Comparison of ENCODE assay signal across 8 mouse cellular contexts in genomic region chr19:55316109-55316714, GRCm38 (mm10). TPM values are rescaled to one million over a fixed set of nuclear protein-coding genes. Genes with fewer than 3 reads are reported as not detected.
A peak's percentile ranks its signal among the peaks of the same experiment; 100 is the strongest.
DNase-seq lines count a peak whose midpoint lies in the region; ATAC-seq and TF ChIP-seq lines count a peak whose summit lies in the region.

Vti1a (plus strand) TSS chr19:55316295.

- no peaks in the 10 kb centered on the region for H3K9me3 ChIP-seq in G1E (replicated peaks)
- no peaks in the 10 kb centered on the region for H3K9me3 ChIP-seq in forebrain, embryonic 16.5 days (ENCODE audit: control insufficient read depth, low read length)
- no peaks in the 10 kb centered on the region for H3K9me3 ChIP-seq in lung, embryonic 14.5 days (ENCODE audit: low read depth, low read length)

- H3K27me3 ChIP-seq in G1E (ENCODE audit: insufficient read depth, low read length): no peaks in the 10 kb centered on the region
- H3K27me3 ChIP-seq in forebrain, embryonic 16.5 days (replicated peaks; ENCODE audit: control insufficient read depth, insufficient read depth, low read length): no peaks in the 10 kb centered on the region
- no peaks in the 10 kb centered on the region for H3K27me3 ChIP-seq in lung, embryonic 14.5 days (ENCODE audit: insufficient read depth, low read length)
- no peaks in the 10 kb centered on the region for H3K27me3 ChIP-seq in thymus, adult 2 months (ENCODE audit: control insufficient read depth, insufficient read depth, low read length)

- peaks cover 37% of the 10 kb centered on the region for H3K4me1 ChIP-seq in G1E (ENCODE audit: insufficient read depth, low read depth, low read length)
- H3K4me1 ChIP-seq in forebrain, embryonic 16.5 days (replicated peaks; ENCODE audit: control insufficient read depth, insufficient read depth, low read length): peaks cover 35% of the 10 kb centered on the region
- peaks cover 4% of the 10 kb centered on the region; the same call in 1 of the 2 replicates for H3K4me1 ChIP-seq in lung, embryonic 14.5 days (ENCODE audit: insufficient read depth)
- peaks cover 2% of the 10 kb centered on the region; the same call in 1 of the 2 replicates for H3K4me1 ChIP-seq in olfactory bulb, adult 2 months (ENCODE audit: control insufficient read depth, insufficient read depth, low read length)
- H3K4me1 ChIP-seq in thymus, adult 2 months (replicated peaks; ENCODE audit: control insufficient read depth, insufficient read depth, low read length): no peaks in the 10 kb centered on the region

- under 1% methylated on average over 48 of the region's 48 CpGs for WGBS in forebrain, embryonic 16.5 days
- WGBS in lung, embryonic 14.5 days: under 1% methylated on average over 48 of the region's 48 CpGs
- under 1% methylated on average over 48 of the region's 48 CpGs for WGBS in olfactory bulb, adult 2 months
- under 1% methylated on average over 48 of the region's 48 CpGs for WGBS in thymus, adult 2 months

- DNase-seq in G1E (ENCODE audit: low spot score): peak; percentile 82
- DNase-seq in cerebellum, adult 18-20 months: peak; percentile 85 to 93
- DNase-seq in heart, postnatal 36 days: peak; percentile 88 to 92
- DNase-seq in layer of hippocampus, adult 2 months (ENCODE audit: low spot score in 2 of 2): peak; percentile 82 to 86
- peak; percentile 95 for DNase-seq in lung, embryonic 14.5 days
- peak; percentile 81 for DNase-seq in thymus, adult 2 months

- peak; percentile 54 for TF ChIP-seq POLR2A in olfactory bulb, adult 2 months (IDR thresholded peaks at IDR 0.05; ENCODE audit: insufficient read depth, low read depth, low read length)
- no peak for TF ChIP-seq POLR2A in thymus, adult 2 months (IDR thresholded peaks at IDR 0.05; ENCODE audit: control insufficient read depth, extremely low read depth, insufficient read depth, low read length, poor library complexity)

- H3K36me3 ChIP-seq in G1E (replicated peaks): peaks cover 42% of the 10 kb centered on the region
- 0 out of 2 replicates have a peak, but pooled peaks cover 2% of the 10 kb centered on the region for H3K36me3 ChIP-seq in forebrain, embryonic 16.5 days (ENCODE audit: control insufficient read depth, insufficient read depth)
- H3K36me3 ChIP-seq in lung, embryonic 14.5 days (ENCODE audit: insufficient read depth): peaks cover 19% of the 10 kb centered on the region
- H3K36me3 ChIP-seq in thymus, adult 2 months (ENCODE audit: control insufficient read depth, insufficient read depth, low read length): peaks cover 4% of the 10 kb centered on the region

- peak within 1 kb of the TSS; percentile 87 for H3K4me3 ChIP-seq in G1E (ENCODE audit: low read depth, low read length)
- peak within 1 kb of the TSS; percentile 82 for H3K4me3 ChIP-seq in forebrain, embryonic 16.5 days (replicated peaks; ENCODE audit: low read length)
- H3K4me3 ChIP-seq in layer of hippocampus, adult 2 months: peak within 1 kb of the TSS; percentile 85
- H3K4me3 ChIP-seq in lung, embryonic 14.5 days (ENCODE audit: low read depth, low read length): peak within 1 kb of the TSS; percentile 91
- peak within 1 kb of the TSS; percentile 94 for H3K4me3 ChIP-seq in olfactory bulb, adult 2 months (ENCODE audit: insufficient read depth, low read depth, low read length)
- peak within 1 kb of the TSS; percentile 98 for H3K4me3 ChIP-seq in thymus, adult 2 months (ENCODE audit: control insufficient read depth, insufficient read depth, low read length)

- peak within 1 kb of the TSS; percentile 89 for H3K4me2 ChIP-seq in forebrain, embryonic 16.5 days (ENCODE audit: low read length)
- H3K4me2 ChIP-seq in lung, embryonic 14.5 days: peak within 1 kb of the TSS; percentile 78

- peak; percentile 70 for ATAC-seq in G1E (ENCODE audit: extremely low read depth, insufficient number of reproducible peaks, low FRiP score, poor library complexity, severe bottlenecking)
- peak; percentile 94 for ATAC-seq in forebrain, embryonic 16.5 days
- peak; percentile 95 for ATAC-seq in lung, embryonic 14.5 days (ENCODE audit: insufficient read depth)

- TF ChIP-seq CTCF in G1E (IDR thresholded peaks at IDR 0.05; ENCODE audit: low read depth, low read length): peak; percentile 19; the same call in 1 of the 2 replicates
- peak; percentile 77 for TF ChIP-seq CTCF in layer of hippocampus, adult 2 months (conservative IDR thresholded peaks at IDR 0.05)
- peak; percentile 39 for TF ChIP-seq CTCF in lung, embryonic 14.5 days (IDR thresholded peaks at IDR 0.05; ENCODE audit: low read depth)
- TF ChIP-seq CTCF in olfactory bulb, adult 2 months (IDR thresholded peaks at IDR 0.05; ENCODE audit: insufficient read depth, low read depth, low read length): peak; percentile 58; the same call in 1 of the 2 replicates
- peak; percentile 90 for TF ChIP-seq CTCF in thymus, adult 2 months (IDR thresholded peaks at IDR 0.05; ENCODE audit: borderline replicate concordance, control insufficient read depth, extremely low read depth, insufficient read depth, low read length, poor library complexity)

- peak within 1 kb of the TSS; percentile 84 for H3K9ac ChIP-seq in forebrain, embryonic 16.5 days (replicated peaks; ENCODE audit: low read depth, low read length)
- peak within 1 kb of the TSS; percentile 82 for H3K9ac ChIP-seq in lung, embryonic 14.5 days

- intact Hi-C loops in heart, postnatal 36 days (cut with DNase I): loop anchor here (10.0 kb wide), 1 partner anchor 241 kb away; no protein-coding TSS in a partner anchor

- peak within 1 kb of the TSS; percentile 83 for H3K27ac ChIP-seq in forebrain, embryonic 16.5 days (ENCODE audit: low read length)
- H3K27ac ChIP-seq in layer of hippocampus, adult 2 months: peak within 1 kb of the TSS; percentile 94
- H3K27ac ChIP-seq in lung, embryonic 14.5 days (ENCODE audit: low read depth): peak within 1 kb of the TSS; percentile 88
- H3K27ac ChIP-seq in olfactory bulb, adult 2 months (ENCODE audit: insufficient read depth, low read depth, low read length): peak within 1 kb of the TSS; percentile 78
- H3K27ac ChIP-seq in thymus, adult 2 months (ENCODE audit: control insufficient read depth, insufficient read depth, low read length): peak within 1 kb of the TSS; percentile 69

RNA-seq across cellular contexts. Expression of gene Vti1a, which starts in this region (rescaled TPM):
- 33.0 and 38.0 TPM in 2 replicates for total RNA-seq in G1E (2014; fragmentation: Nextera tagmentation)
- total RNA-seq in G1E (2017): 29.7 and 33.2 TPM in 2 replicates
- 7.4 and 7.7 TPM in 2 replicates for polyA plus RNA-seq in G1E (2012)
- 29.3 and 34.4 TPM in 2 replicates for polyA plus RNA-seq in forebrain, embryonic 16.5 days (2015; fragmentation: Nextera tagmentation; extraction: Ambion mirVana)
- 10 to 100 TPM; 17.2 to 18.3 TPM for total RNA-seq in heart, postnatal 36 days (2021)
- 10 to 100 TPM; 57.6 to 60.4 TPM for total RNA-seq in layer of hippocampus, adult 2 months (2021)
- 25.0 and 25.5 TPM in 2 replicates for polyA plus RNA-seq in lung, embryonic 14.5 days (2014; fragmentation: Nextera tagmentation; extraction: Ambion mirVana)
- polyA plus RNA-seq in olfactory bulb, adult 2 months (2012; ENCODE audit: insufficient read depth, insufficient read length, low replicate concordance, missing spikeins): not detected in 2 replicates
- polyA plus RNA-seq in thymus, adult 2 months (2012; rRNA removed): 13.9 and 15.4 TPM in 2 replicates

Comparison
In these comparisons a context has a peak if more than half of its experiments do, and no peak if none do; other contexts are left out.
1. Peak in every context shown above with its lines: DNase-seq, ATAC-seq, H3K4me3 ChIP-seq and H3K27ac ChIP-seq.
2. CTCF ChIP-seq: peak in every context shown above with its lines; median percentile 90 in thymus, adult 2 months; 77 in layer of hippocampus, adult 2 months; 58 in olfactory bulb, adult 2 months; 39 in lung, embryonic 14.5 days; 19 in G1E.